Mouse (Mus musculus) heart, postnatal 0 days (tissue): ENCODE measurements around the gene Gm10697.
"Not testable (repeated sequence)": the region's sequence is repeated elsewhere in the genome, so short reads cannot be mapped to it uniquely, and the experiment has no call there.

Experiments used
- CTCF ChIP-seq: IDR thresholded peaks from 2 replicates; pipeline ENCODE4 v1.5.1; 2016; ENCODE audit warnings: antibody characterized with exemption, control low read depth, low read depth
- EP300 ChIP-seq: IDR thresholded peaks from 2 replicates; pipeline ENCODE4 v1.6.1; 2016; ENCODE audit warnings: antibody characterized with exemption, low read depth

DNA sequence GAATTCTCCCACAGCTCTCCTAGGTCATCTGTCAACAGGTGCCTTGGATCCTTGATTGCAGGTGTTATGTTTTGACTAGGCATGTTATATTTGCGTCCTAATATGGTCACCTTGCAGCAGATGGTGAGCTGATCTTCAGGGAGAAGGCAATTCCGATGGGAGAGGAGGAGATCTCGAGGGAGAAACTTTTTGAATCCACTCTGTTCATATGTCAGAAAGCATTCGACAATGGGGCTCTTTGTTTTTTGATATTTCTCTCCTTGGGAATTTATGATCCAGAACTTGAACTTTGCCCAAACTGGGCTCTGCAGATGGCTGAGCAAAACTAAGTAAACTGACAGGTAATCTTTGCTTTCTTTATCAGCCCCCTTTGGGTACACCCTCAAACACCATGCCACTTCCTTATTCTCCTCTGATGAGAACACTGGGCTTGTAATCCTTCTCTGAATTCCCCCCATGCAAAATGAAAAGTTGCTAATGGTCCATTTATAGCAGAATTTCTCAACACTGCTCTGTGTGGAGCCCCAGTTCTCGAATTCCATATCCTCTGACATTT is 22.8 kb downstream of the Gm10697 start:
- TF ChIP-seq CTCF, EP300: not testable (repeated sequence)
